Mouse (Mus musculus) gastrocnemius, postnatal 25 days (tissue): ENCODE data around the gene Pdha1. TPM values are rescaled to one million over a fixed set of nuclear protein-coding genes. Genes with fewer than 3 reads are reported as not detected.

Experiments used
- DNase-seq: peaks from one replicate; pipeline ENCODE4 v3.0.0; 2022
- long read RNA-seq, 2 experiments: library from polyadenylated mRNA; stranded (forward); transcript quantifications; one replicate each; pipeline ENCODE4 v2.0.0; 2021
- total RNA-seq, 2 experiments: library from RNA; stranded (reverse); gene quantifications; 1 replicate in 1 of 2; 2 replicates in 1 of 2; pipeline ENCODE4 v1.2.3; 2021

Gene Pdha1
- 100 to 1,000 TPM; 569 to 672 TPM for total RNA-seq
- long read RNA-seq, experiment 1, transcript Pdha1-201 (11 exons, 2,848 nt), result major isoform, 539 of 663 reads
- long read RNA-seq, experiment 1, partial matches to known transcripts, result 30 of 663 reads
- long read RNA-seq, experiment 1, other reads (novel, unspliced or antisense), result 93 of 663 reads
- long read RNA-seq, experiment 2, transcript Pdha1-201 (11 exons, 2,848 nt), result major isoform, 989 of 1,099 reads
- long read RNA-seq, experiment 2, partial matches to known transcripts, result 27 of 1,099 reads
- long read RNA-seq, experiment 2, other reads (novel, unspliced or antisense), result 83 of 1,099 reads

GRCm38 (mm10) chrX:160137861-160138717, at the start of gene Pdha1:
TSS of gene Pdha1 (minus strand) at chrX:160138413.
- DNase-seq, result peak; percentile 87

GRCm38 (mm10) chrX:160179032-160179431, 40.8 kb upstream of the Pdha1 start:
- DNase-seq, result no peak

- no peak for DNase-seq
Measured at GRCm38 (mm10) chrX:160170150-160170549, 31.9 kb upstream of the Pdha1 start.

- DNase-seq, result no peak
Measured at GRCm38 (mm10) chrX:160166246-160166985, 28.2 kb upstream of the Pdha1 start.

GRCm38 (mm10) chrX:160164259-160164658, 26.0 kb upstream of the Pdha1 start:
- DNase-seq, result no peak

GRCm38 (mm10) chrX:160153147-160153815, 15.1 kb upstream of the Pdha1 start:
- DNase-seq, result no peak

GRCm38 (mm10) chrX:160148859-160149258, 10.6 kb upstream of the Pdha1 start:
- DNase-seq, result no peak

GRCm38 (mm10) chrX:160147406-160147805, 9.2 kb upstream of the Pdha1 start:
- DNase-seq, result no peak

GRCm38 (mm10) chrX:160146806-160147205, 8.6 kb upstream of the Pdha1 start:
- no peak for DNase-seq

GRCm38 (mm10) chrX:160137177-160137860, 894 bp downstream of the Pdha1 start:
- DNase-seq, result no peak

- no peak for DNase-seq
Measured at GRCm38 (mm10) chrX:160136153-160136552, 2.1 kb downstream of the Pdha1 start.

- DNase-seq, result no peak
Measured at GRCm38 (mm10) chrX:160135719-160136118, 2.5 kb downstream of the Pdha1 start.

GRCm38 (mm10) chrX:160134136-160134843, 3.9 kb downstream of the Pdha1 start:
- no peak for DNase-seq

GRCm38 (mm10) chrX:160116658-160117057, 21.6 kb downstream of the Pdha1 start:
- no peak for DNase-seq

GRCm38 (mm10) chrX:160116074-160116473, 22.1 kb downstream of the Pdha1 start:
- DNase-seq, result no peak

GRCm38 (mm10) chrX:160113777-160114176, 24.4 kb downstream of the Pdha1 start:
- no peak for DNase-seq

- no peak for DNase-seq
Measured at GRCm38 (mm10) chrX:160107817-160108216, 30.4 kb downstream of the Pdha1 start.

- no peak for DNase-seq
Measured at GRCm38 (mm10) chrX:160091973-160092372, 46.2 kb downstream of the Pdha1 start.
